ENCODE assay signal across 21 mouse cellular contexts in the genomic region with DNA sequence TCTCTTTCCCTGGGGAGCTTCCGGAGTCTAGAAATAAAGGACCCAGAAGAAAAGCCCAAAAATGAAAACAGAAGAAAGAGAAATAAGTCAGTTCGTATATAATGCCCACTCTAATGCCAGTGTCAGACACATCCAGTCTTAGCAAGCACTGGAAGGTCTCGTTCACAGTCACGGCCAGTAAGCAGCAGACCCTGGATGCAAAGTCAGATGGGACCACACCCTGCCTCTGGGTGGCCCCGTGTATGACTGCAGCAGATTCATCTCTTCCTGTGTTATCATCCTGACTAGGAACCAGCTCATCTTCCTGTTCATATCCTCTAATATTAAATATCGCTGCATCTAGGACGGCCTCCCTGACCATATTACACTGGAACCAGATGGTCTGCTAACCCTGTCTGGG. TPM values are rescaled to one million over a fixed set of nuclear protein-coding genes. Genes with fewer than 3 reads are reported as not detected.
A peak's percentile ranks its signal among the peaks of the same experiment; 100 is the strongest.
DNase-seq lines count a peak whose midpoint lies in the region; ATAC-seq and TF ChIP-seq lines count a peak whose summit lies in the region.
"Had no signal": no experiment of that assay in that cellular context is flagged by ENCODE, and none has a peak within 500 bp of the region (broad histone marks: within the 10 kb centered on the region; RNA-seq: fewer than 3 reads in every experiment).

No protein-coding gene starts in this region.

- ATAC-seq in heart, embryonic 12.5 days (ENCODE audit: insufficient number of reproducible peaks, low FRiP score): no peak
- peak; percentile 27 for ATAC-seq in lung, postnatal 0 days
- ATAC-seq in limb, embryonic 15.5 days (ENCODE audit: insufficient number of reproducible peaks, low FRiP score, low TSS enrichment, low read depth): no peak
- ATAC-seq: activated CD4-positive, CD25-positive, alpha-beta regulatory T cell, adult 4 months had no signal

- H3K4me1 ChIP-seq in heart, embryonic 12.5 days (replicated peaks): peaks cover 72% of the 10 kb centered on the region
- peaks cover 10% of the 10 kb centered on the region for H3K4me1 ChIP-seq in lung, postnatal 0 days (ENCODE audit: insufficient read depth, low read depth, low read length)
- H3K4me1 ChIP-seq in MEL (ENCODE audit: control insufficient read depth in 1 of 2, insufficient read depth in 2 of 2, low read length in 2 of 2): peaks cover 10 to 24% of the 10 kb centered on the region in 2 experiments
- peaks cover 54% of the 10 kb centered on the region for H3K4me1 ChIP-seq in limb, embryonic 15.5 days

- TF ChIP-seq POLR2A in MEL (IDR thresholded peaks at IDR 0.05; ENCODE audit: control insufficient read depth in 1 of 2, insufficient read depth in 1 of 2, low read depth in 1 of 2, low read length in 2 of 2, poor library complexity in 1 of 2): no peak

- no peak overlapping the region for H3K4me3 ChIP-seq in heart, embryonic 12.5 days
- no peak overlapping the region for H3K4me3 ChIP-seq in lung, postnatal 0 days (ENCODE audit: low read depth, low read length)
- no peak overlapping the region for H3K4me3 ChIP-seq in MEL (ENCODE audit: control insufficient read depth in 1 of 2, insufficient read depth in 1 of 2, low read depth in 2 of 2, low read length in 2 of 2)
- no peak overlapping the region for H3K4me3 ChIP-seq in limb, embryonic 15.5 days
- H3K4me3 ChIP-seq: forebrain, embryonic 10.5 days; liver, embryonic 15.5 days; neural tube, embryonic 15.5 days had no signal

- H3K79me2 ChIP-seq in MEL (ENCODE audit: control insufficient read depth, insufficient read depth, low read length, poor library complexity): no peaks in the 10 kb centered on the region

- DNase-seq in heart, postnatal 14 days: no peak
- DNase-seq in lung, postnatal 0 days (ENCODE audit: low spot score): no peak
- no peak for DNase-seq in lung, postnatal 14 days
- peak; percentile 49 for DNase-seq in MEL (ENCODE audit: low read depth, low spot score)
- DNase-seq in urinary bladder, postnatal 14 days (ENCODE audit: low spot score): no peak
- no peak for DNase-seq in adrenal gland, postnatal 25 days
- DNase-seq: adrenal gland, adult 8-10 months; cerebellum, adult 11 months; cerebellum, adult 9-11 months; gastrocnemius, postnatal 36 days; kidney, postnatal 14 days; liver; thymus, adult 18-20 months; thymus, postnatal 36 days had no signal

- 0 out of 2 replicates have a peak overlapping the region, but pooled peaks have one; percentile 24 for H3K9ac ChIP-seq in heart, embryonic 12.5 days
- H3K9ac ChIP-seq in lung, postnatal 0 days (replicated peaks; ENCODE audit: low read depth): no peak overlapping the region
- no peak overlapping the region; the same call in 1 of the 2 replicates for H3K9ac ChIP-seq in MEL (ENCODE audit: control insufficient read depth, low read depth, low read length, poor library complexity, severe bottlenecking)
- no peak overlapping the region for H3K9ac ChIP-seq in limb, embryonic 15.5 days
- H3K9ac ChIP-seq: liver, embryonic 15.5 days; neural tube, embryonic 15.5 days had no signal

- WGBS in heart, embryonic 12.5 days: 75% methylated on average over 7 of the region's 7 CpGs
- 67% methylated on average over 7 of the region's 7 CpGs for WGBS in lung, postnatal 0 days
- WGBS in limb, embryonic 15.5 days: 68% methylated on average over 7 of the region's 7 CpGs

- intact Hi-C loops in heart, postnatal 14 days (cut with DNase I): loop anchor here (2.0 to 5.0 kb wide), 2 partner anchors 37 to 206 kb away; no protein-coding TSS in a partner anchor

- H3K27me3 ChIP-seq in heart, embryonic 12.5 days (replicated peaks): no peaks in the 10 kb centered on the region
- H3K27me3 ChIP-seq in lung, postnatal 0 days (replicated peaks; ENCODE audit: insufficient read depth, low read length): no peaks in the 10 kb centered on the region
- no peaks in the 10 kb centered on the region for H3K27me3 ChIP-seq in MEL (ENCODE audit: control insufficient read depth in 1 of 2, insufficient read depth in 2 of 2, low read length in 2 of 2)
- no peaks in the 10 kb centered on the region for H3K27me3 ChIP-seq in limb, embryonic 15.5 days
- H3K27me3 ChIP-seq: liver, embryonic 15.5 days; neural tube, embryonic 15.5 days had no signal

- H3K36me3 ChIP-seq in heart, embryonic 12.5 days: peaks cover under 1% of the 10 kb centered on the region; the same call in 1 of the 2 replicates
- H3K36me3 ChIP-seq in lung, postnatal 0 days (ENCODE audit: insufficient read depth, low read length): no peaks in the 10 kb centered on the region
- peaks cover 0 to 17% of the 10 kb centered on the region in 2 experiments; a peak in 2 of 4 replicates for H3K36me3 ChIP-seq in MEL (ENCODE audit: control insufficient read depth in 1 of 2, insufficient read depth in 2 of 2, low read length in 2 of 2)
- no peaks in the 10 kb centered on the region for H3K36me3 ChIP-seq in limb, embryonic 15.5 days
- H3K36me3 ChIP-seq: forebrain, embryonic 10.5 days; liver, embryonic 15.5 days; neural tube, embryonic 15.5 days had no signal

- no peak for TF ChIP-seq EP300 in lung, postnatal 0 days (IDR thresholded peaks at IDR 0.05)
- 0 out of 4 replicates have a peak, but pooled peaks of 1 of the 2 experiments have one; percentile 26 for TF ChIP-seq EP300 in MEL (IDR thresholded peaks at IDR 0.05; ENCODE audit: low read depth in 1 of 2, low read length in 2 of 2)

- H3K27ac ChIP-seq in heart, embryonic 12.5 days (ENCODE audit: poor library complexity, severe bottlenecking): no peak overlapping the region
- no peak overlapping the region for H3K27ac ChIP-seq in lung, postnatal 0 days (ENCODE audit: low read length)
- peak overlapping the region; percentile 37 for H3K27ac ChIP-seq in MEL (ENCODE audit: control insufficient read depth, low read depth, low read length)
- peak overlapping the region; percentile 43; the same call in 1 of the 2 replicates for H3K27ac ChIP-seq in limb, embryonic 15.5 days
- H3K27ac ChIP-seq: heart, adult 2 months; liver, embryonic 15.5 days; neural tube, embryonic 15.5 days had no signal

- TF ChIP-seq CTCF in lung, postnatal 0 days (IDR thresholded peaks at IDR 0.05): 0 out of 2 replicates have a peak, but pooled peaks have one; percentile 2
- no peak for TF ChIP-seq CTCF in MEL (IDR thresholded peaks at IDR 0.05 in 2 of 3, conservative IDR thresholded peaks at IDR 0.05 in 1 of 3; ENCODE audit: control insufficient read depth in 1 of 3, insufficient read depth in 1 of 3, low read depth in 2 of 3, low read length in 3 of 3, poor library complexity in 1 of 3, severe bottlenecking in 1 of 3)

- no peak overlapping the region for H3K4me2 ChIP-seq in heart, embryonic 12.5 days
- no peak overlapping the region for H3K4me2 ChIP-seq in lung, postnatal 0 days (replicated peaks; ENCODE audit: low read depth, low read length)
- no peak overlapping the region for H3K4me2 ChIP-seq in limb, embryonic 15.5 days
- H3K4me2 ChIP-seq: liver, embryonic 15.5 days had no signal

- no peaks in the 10 kb centered on the region for H3K9me3 ChIP-seq in heart, embryonic 12.5 days (replicated peaks)
- no peaks in the 10 kb centered on the region for H3K9me3 ChIP-seq in lung, postnatal 0 days (ENCODE audit: low read length)
- H3K9me3 ChIP-seq in MEL (replicated peaks; ENCODE audit: insufficient read depth, low read length): no peaks in the 10 kb centered on the region
- no peaks in the 10 kb centered on the region for H3K9me3 ChIP-seq in limb, embryonic 15.5 days
- H3K9me3 ChIP-seq: forebrain, embryonic 10.5 days; liver, embryonic 15.5 days; neural tube, embryonic 15.5 days had no signal

- no peak for TF ChIP-seq RAD21 in MEL (IDR thresholded peaks at IDR 0.05; ENCODE audit: low read depth, low read length)

TF ChIP-seq in MEL, 35 proteins besides CTCF, POLR2A, EP300 and RAD21:
- TF ChIP-seq RCOR1 (IDR thresholded peaks at IDR 0.05; ENCODE audit: low read depth, low read length) (0 out of 2 replicates have a peak, but pooled peaks have one; percentile 7), CHD1 (IDR thresholded peaks at IDR 0.05; ENCODE audit: low read depth, low read length) (no peak)
TF ChIP-seq in MEL: peak in this region for 1.

RNA-seq across cellular contexts. Expression of a gene that starts 50.9 kb away (rescaled TPM):
- polyA plus RNA-seq in heart, embryonic 12.5 days (2016; fragmentation: Nextera tagmentation; extraction: Ambion mirVana): 266 and 270 TPM in 2 replicates
- total RNA-seq in heart, postnatal 14 days (2021): 10 to 100 TPM; 60.3 to 66.0 TPM
- polyA plus RNA-seq in lung, postnatal 0 days (2015; fragmentation: Nextera tagmentation; extraction: Ambion mirVana): 449 and 545 TPM in 2 replicates
- 40.3 and 44.4 TPM in 2 replicates for total RNA-seq in MEL (2012; rRNA removed)
- 10 to 100 TPM in 1 of 2 experiments, not detected in 1; 73.0 TPM for polyA plus RNA-seq in MEL (2012; ENCODE audit: insufficient read depth in 1 of 2, insufficient read length in 2 of 2, low read depth in 1 of 2, low replicate concordance in 2 of 2, missing spikeins in 1 of 2)
- polyA plus RNA-seq in limb, embryonic 15.5 days (2015; fragmentation: Nextera tagmentation; extraction: Ambion mirVana): 89.7 and 104 TPM in 2 replicates
- total RNA-seq in adrenal gland, postnatal 25 days (2021): 43.2 and 52.1 TPM in 2 replicates

Comparison
In these comparisons a context has a peak if more than half of its experiments do, and no peak if none do; other contexts are left out.
1. H3K27ac ChIP-seq: peak in MEL (single experiment) and limb, embryonic 15.5 days (single experiment); none in heart, embryonic 12.5 days (single experiment) and lung, postnatal 0 days (single experiment).